Mouse (Mus musculus) C3H10T1/2 (cell line): ENCODE data around the gene Nadk2. TPM values are rescaled to one million over a fixed set of nuclear protein-coding genes. Genes with fewer than 3 reads are reported as not detected.

Experiments
- polyA plus RNA-seq, 2 experiments: library from polyadenylated mRNA; unstranded; fragments of >200 nt; fragmentation: generic; extraction: Trizol; gene quantifications; one replicate each; pipeline ENCODE4 v1.2.1; 2012; ENCODE audit warnings: missing spikeins in 2 of 2

Gene Nadk2
- polyA plus RNA-seq: 10 to 100 TPM in 1 of 2 experiments, 1 to 10 TPM in 1; 4.2 to 14.0 TPM

DNA sequence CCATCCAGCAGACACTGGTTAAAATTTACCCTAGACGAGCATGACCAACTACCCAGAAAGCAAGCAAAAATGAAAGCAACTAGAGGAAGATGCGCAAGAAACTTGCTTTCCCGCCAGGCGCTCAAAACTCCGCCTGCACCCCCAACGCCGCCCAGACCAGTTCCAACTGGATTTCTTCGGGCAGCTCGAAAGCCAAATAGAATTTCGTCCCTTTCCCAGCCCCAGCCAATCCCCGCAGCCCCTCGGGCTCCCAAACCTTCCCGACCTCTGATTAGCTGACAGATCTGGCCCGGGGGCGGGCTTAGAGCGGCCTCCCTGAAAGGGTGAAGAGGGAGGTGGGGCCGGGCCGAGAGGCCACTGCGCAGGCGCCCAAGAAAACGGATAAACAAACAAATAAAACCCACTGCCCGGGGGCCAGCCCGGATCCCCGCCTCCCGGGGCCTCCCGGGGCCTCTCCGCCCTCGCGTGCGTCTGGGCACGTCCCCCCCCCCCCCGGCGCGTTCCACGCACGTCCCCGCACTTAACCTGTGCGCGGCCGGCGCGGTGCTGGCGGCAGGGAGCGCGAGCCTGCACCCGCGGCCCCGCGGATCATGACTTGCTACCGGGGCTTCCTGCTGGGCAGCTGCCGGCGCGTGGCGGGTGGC, at the start of gene Nadk2:
Gene Nadk2 (plus strand): TSS at position 349 of the 644 bp plus-strand sequence.

DNA sequence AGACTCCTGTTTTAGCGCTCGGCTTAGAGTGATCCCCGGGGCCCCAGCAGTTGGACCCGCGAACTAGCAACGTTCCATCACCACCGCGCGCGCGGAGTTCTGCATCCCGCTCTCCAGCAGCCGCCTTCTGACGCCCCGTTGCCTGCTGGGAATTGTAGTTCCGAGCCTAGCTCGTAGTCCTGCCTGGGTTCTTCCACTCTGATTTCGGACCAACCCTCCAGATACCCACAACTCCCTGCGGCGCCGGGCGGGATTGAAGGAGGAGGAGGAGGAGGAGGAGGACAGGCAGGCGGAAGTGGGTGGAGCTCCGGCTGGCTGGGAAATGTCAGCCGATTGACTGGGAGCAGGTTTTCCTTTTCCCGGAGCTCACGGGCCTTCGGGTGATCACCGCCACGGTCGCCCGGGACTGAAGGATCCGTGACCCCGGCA, 69.2 kb downstream of the Nadk2 start, which contains the start of gene Lmbrd2:
Gene Lmbrd2 (plus strand): TSS at position 299 of the 429 bp plus-strand sequence.

DNA sequence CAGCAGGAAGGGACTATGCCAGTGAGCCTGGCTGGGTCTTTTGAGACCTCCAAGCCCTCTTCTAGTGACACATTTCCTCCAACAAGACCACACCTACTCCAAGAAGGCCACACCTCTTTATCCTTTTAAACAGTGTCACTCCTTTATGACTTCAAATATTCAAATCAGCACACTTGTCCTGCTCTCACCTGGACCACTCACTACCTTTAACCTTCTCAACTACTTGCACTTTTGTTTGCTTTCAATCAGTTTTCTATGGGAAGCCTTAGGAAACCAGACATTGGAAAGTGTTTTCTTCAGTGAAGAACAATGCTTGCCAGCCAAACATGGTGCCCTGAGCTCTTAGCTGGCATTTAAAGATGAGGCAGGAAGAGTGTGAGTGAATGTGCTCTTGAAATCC, 84.3 kb downstream of the Nadk2 start, which contains the start of gene Skp2:
Gene Skp2 (minus strand): TSS at position 101 of the 400 bp plus-strand sequence.

Other genes with a start within 250 kb of the Nadk2 start
- gene Ranbp3l, start 103.3 kb upstream of the Nadk2 start, polyA plus RNA-seq: under 1 TPM in 1 of 2 experiments, not detected in 1; 0.08 TPM
- under 1 TPM; 0.15 to 0.92 TPM for gene Lmbrd2, start 69.3 kb downstream of the Nadk2 start, polyA plus RNA-seq
- 1 to 10 TPM; 1.7 to 5.0 TPM for gene Skp2, start 84.2 kb downstream of the Nadk2 start, polyA plus RNA-seq
- gene Ugt3a1, start 205.6 kb downstream of the Nadk2 start, polyA plus RNA-seq: not detected